Mouse (Mus musculus): Measurements from ENCODE around the gene Mmachc. TPM values are rescaled to one million over a fixed set of nuclear protein-coding genes. Genes with fewer than 3 reads are reported as not detected.
A peak's percentile ranks its signal among the peaks of the same experiment; 100 is the strongest.

Gene Mmachc
- polyA plus RNA-seq, 1 experiment from 2014 or later, result 15.2 TPM

DNA sequence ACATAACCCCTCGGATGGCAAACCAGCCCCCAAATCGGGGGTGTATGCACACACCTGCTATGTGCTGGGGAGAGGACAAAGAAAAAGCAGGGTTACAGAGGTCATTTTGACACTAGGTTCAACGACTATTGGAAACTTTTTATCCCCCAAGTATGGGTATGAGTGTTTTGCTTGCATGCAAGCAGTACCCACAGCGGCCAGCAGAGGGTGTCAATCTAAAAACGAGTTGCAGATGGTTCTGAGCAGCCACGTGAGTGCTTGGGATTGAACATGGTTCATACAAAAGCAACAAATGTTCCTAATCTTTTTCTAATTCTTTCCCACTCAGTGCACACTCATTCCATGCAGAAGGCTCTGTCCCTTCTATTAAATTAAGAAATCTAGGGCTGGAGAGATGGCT lies 4.4 kb downstream of the Mmachc start:
- H3K36me3 ChIP-seq (ENCODE audit: control insufficient read depth, insufficient read depth, low read length), result peaks cover 30% of the 10 kb centered on the region
- no peaks in the 10 kb centered on the region for H3K9me3 ChIP-seq (replicated peaks; ENCODE audit: control insufficient read depth, low read length)
- WGBS, result 41% methylated on average over 6 of the region's 6 CpGs
- no peak overlapping the region for H3K4me3 ChIP-seq (ENCODE audit: low read depth, low read length)
- H3K4me2 ChIP-seq (ENCODE audit: low read length), result no peak overlapping the region
- H3K9ac ChIP-seq (ENCODE audit: low read length), result no peak overlapping the region
- DNase-seq (ENCODE audit: low spot score), result peak; percentile 69
- peaks cover 5% of the 10 kb centered on the region for H3K4me1 ChIP-seq (ENCODE audit: control insufficient read depth, insufficient read depth, low read length)
- ATAC-seq, result no peak
- no peaks in the 10 kb centered on the region for H3K27me3 ChIP-seq (replicated peaks; ENCODE audit: control insufficient read depth, insufficient read depth, low read length)
- no peak overlapping the region for H3K27ac ChIP-seq (ENCODE audit: low read depth, low read length)

DNA sequence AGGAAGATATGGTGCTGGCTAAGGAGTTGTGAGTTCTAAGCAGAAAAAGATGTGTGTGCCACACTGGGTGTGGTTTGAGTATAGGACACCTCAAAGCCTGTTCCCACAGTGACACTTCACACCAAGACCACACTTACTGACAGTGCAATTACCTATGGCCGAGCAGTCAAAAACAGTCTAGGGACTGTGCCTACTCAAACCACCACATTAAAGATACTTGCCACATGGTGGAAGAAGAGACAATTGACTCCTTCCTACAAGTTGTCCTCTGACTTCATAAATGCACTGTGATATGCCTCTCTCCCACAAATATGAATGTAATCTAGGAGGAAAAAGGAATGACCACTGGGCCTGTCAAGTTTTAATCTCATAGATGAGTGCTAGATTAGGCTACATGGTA lies 7.2 kb downstream of the Mmachc start:
- Histone ChIP-seq H3K36me3 (ENCODE audit: control insufficient read depth, insufficient read depth, low read length) (peaks cover 42% of the 10 kb centered on the region), H3K9ac (ENCODE audit: low read length) (no peak overlapping the region), H3K27me3 (replicated peaks; ENCODE audit: control insufficient read depth, insufficient read depth, low read length) (no peaks in the 10 kb centered on the region), H3K4me3 (ENCODE audit: low read depth, low read length) (no peak overlapping the region), H3K9me3 (replicated peaks; ENCODE audit: control insufficient read depth, low read length) (no peaks in the 10 kb centered on the region), H3K27ac (ENCODE audit: low read depth, low read length) (0 out of 2 replicates have a peak overlapping the region, but pooled peaks have one; percentile 9), H3K4me1 (ENCODE audit: control insufficient read depth, insufficient read depth, low read length) (no peaks in the 10 kb centered on the region), H3K4me2 (ENCODE audit: low read length) (no peak overlapping the region)
- ATAC-seq, result no peak
- DNase-seq (ENCODE audit: low spot score), result no peak
- 91% methylated on average over 1 of the region's 1 CpGs for WGBS

- 83% methylated on average over 2 of the region's 2 CpGs for WGBS
- no peak overlapping the region for H3K4me2 ChIP-seq (ENCODE audit: low read length)
- ATAC-seq (no peak), DNase-seq (ENCODE audit: low spot score) (no peak)
- H3K9me3 ChIP-seq (replicated peaks; ENCODE audit: control insufficient read depth, low read length), result no peaks in the 10 kb centered on the region
- no peak overlapping the region for H3K4me3 ChIP-seq (ENCODE audit: low read depth, low read length)
- no peak overlapping the region for H3K27ac ChIP-seq (ENCODE audit: low read depth, low read length)
- peaks cover 62% of the 10 kb centered on the region for H3K36me3 ChIP-seq (ENCODE audit: control insufficient read depth, insufficient read depth, low read length)
- no peaks in the 10 kb centered on the region for H3K27me3 ChIP-seq (replicated peaks; ENCODE audit: control insufficient read depth, insufficient read depth, low read length)
- no peak overlapping the region for H3K9ac ChIP-seq (ENCODE audit: low read length)
- H3K4me1 ChIP-seq (ENCODE audit: control insufficient read depth, insufficient read depth, low read length), result no peaks in the 10 kb centered on the region
Observed at GRCm38 (mm10) chr4:116698693-116699342, 9.4 kb downstream of the Mmachc start.

DNA sequence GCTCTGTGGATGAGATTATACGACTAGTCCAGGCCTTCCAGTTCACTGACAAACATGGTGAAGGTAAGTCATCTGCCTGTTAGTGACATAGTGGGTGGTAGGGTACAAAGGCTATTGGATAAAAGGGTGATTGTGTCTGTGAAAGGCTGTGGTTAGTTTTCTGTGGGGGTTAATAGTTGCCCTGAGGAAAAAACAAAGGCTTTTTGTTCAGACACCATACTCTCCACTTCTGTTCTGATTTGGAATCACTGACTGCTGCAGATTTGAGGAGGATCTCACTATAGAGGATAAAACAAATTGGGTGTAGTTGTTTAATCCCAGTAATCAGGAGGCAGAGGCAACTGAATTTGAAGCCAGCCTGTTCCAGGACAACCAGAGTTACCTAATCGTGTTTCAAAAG lies 14.4 kb downstream of the Mmachc start:
- no peak for ATAC-seq
- H3K4me3 ChIP-seq (ENCODE audit: low read depth, low read length), result no peak overlapping the region
- H3K4me1 ChIP-seq (ENCODE audit: control insufficient read depth, insufficient read depth, low read length), result no peaks in the 10 kb centered on the region
- no peak overlapping the region for H3K9ac ChIP-seq (ENCODE audit: low read length)
- H3K36me3 ChIP-seq (ENCODE audit: control insufficient read depth, insufficient read depth, low read length), result peaks cover 56% of the 10 kb centered on the region
- no peaks in the 10 kb centered on the region for H3K9me3 ChIP-seq (replicated peaks; ENCODE audit: control insufficient read depth, low read length)
- 81% methylated on average over 2 of the region's 2 CpGs for WGBS
- H3K27me3 ChIP-seq (replicated peaks; ENCODE audit: control insufficient read depth, insufficient read depth, low read length), result no peaks in the 10 kb centered on the region
- H3K4me2 ChIP-seq (ENCODE audit: low read length), result no peak overlapping the region
- no peak for DNase-seq (ENCODE audit: low spot score)
- no peak overlapping the region for H3K27ac ChIP-seq (ENCODE audit: low read depth, low read length)

DNA sequence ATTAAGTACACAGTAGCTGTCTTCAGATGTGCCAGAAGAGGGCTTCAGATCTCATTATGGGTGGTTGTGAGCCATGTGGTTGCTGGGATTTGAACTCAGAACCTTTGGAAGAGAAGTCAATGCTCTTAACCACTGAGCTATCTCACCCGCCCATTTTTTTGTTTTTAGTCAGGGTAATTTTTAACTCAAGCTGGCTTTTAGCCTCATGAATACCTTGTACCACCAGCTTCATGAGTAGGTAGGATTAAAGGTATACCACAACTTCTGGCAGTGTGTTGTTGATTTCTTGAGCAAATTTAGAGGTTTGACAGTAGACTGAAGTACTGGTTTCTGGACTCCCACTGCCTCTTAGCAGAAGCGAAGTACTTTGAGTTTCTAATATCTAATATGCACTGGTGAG lies 16.1 kb downstream of the Mmachc start:
- 90% methylated on average over 2 of the region's 2 CpGs for WGBS

DNA sequence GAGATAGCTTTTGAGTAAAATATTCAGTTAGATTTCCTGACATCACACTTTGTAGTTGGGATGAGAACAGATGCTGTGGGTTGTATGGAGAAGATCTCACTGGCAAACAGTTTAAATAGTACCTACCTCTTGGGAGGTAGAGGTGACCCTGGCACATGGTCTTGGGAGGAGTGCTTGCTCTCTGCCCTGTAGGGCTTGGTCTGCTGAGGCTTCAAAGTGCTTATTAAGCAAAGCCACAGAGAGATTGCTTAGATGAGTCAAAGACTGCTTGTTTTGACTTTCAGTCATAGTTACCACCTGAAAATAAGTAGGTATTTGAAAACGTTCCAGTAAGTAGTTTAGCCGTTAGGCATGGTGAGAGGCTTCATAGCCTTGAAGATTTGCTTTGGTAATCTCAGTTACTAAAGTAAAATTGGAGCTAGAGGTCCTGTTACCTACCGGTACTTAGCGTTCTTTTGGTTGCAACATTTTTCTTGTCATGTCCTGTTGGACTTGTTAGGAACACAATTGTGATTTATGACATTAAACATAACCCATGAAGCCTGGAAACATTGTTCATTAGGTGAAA lies 18.8 kb downstream of the Mmachc start:
- ATAC-seq (no peak), DNase-seq (ENCODE audit: low spot score) (no peak)
- Histone ChIP-seq H3K36me3 (ENCODE audit: control insufficient read depth, insufficient read depth, low read length) (peaks cover 36% of the 10 kb centered on the region), H3K9ac (ENCODE audit: low read length) (no peak overlapping the region), H3K9me3 (replicated peaks; ENCODE audit: control insufficient read depth, low read length) (no peaks in the 10 kb centered on the region), H3K4me3 (ENCODE audit: low read depth, low read length) (no peak overlapping the region), H3K4me2 (ENCODE audit: low read length) (no peak overlapping the region), H3K27me3 (replicated peaks; ENCODE audit: control insufficient read depth, insufficient read depth, low read length) (no peaks in the 10 kb centered on the region), H3K4me1 (ENCODE audit: control insufficient read depth, insufficient read depth, low read length) (peaks cover 14% of the 10 kb centered on the region), H3K27ac (ENCODE audit: low read depth, low read length) (no peak overlapping the region)
- 94% methylated on average over 4 of the region's 4 CpGs for WGBS

More for the DNA sequence above, 16.1 kb downstream of the Mmachc start:
- Histone ChIP-seq H3K4me3 (ENCODE audit: low read depth, low read length) (no peak overlapping the region), H3K9ac (ENCODE audit: low read length) (no peak overlapping the region), H3K9me3 (replicated peaks; ENCODE audit: control insufficient read depth, low read length) (no peaks in the 10 kb centered on the region), H3K27me3 (replicated peaks; ENCODE audit: control insufficient read depth, insufficient read depth, low read length) (no peaks in the 10 kb centered on the region), H3K4me1 (ENCODE audit: control insufficient read depth, insufficient read depth, low read length) (peaks cover 2% of the 10 kb centered on the region; the same call in 1 of the 2 replicates), H3K27ac (ENCODE audit: low read depth, low read length) (no peak overlapping the region), H3K36me3 (ENCODE audit: control insufficient read depth, insufficient read depth, low read length) (peaks cover 54% of the 10 kb centered on the region), H3K4me2 (ENCODE audit: low read length) (no peak overlapping the region)
- ATAC-seq (no peak), DNase-seq (ENCODE audit: low spot score) (no peak)

DNA sequence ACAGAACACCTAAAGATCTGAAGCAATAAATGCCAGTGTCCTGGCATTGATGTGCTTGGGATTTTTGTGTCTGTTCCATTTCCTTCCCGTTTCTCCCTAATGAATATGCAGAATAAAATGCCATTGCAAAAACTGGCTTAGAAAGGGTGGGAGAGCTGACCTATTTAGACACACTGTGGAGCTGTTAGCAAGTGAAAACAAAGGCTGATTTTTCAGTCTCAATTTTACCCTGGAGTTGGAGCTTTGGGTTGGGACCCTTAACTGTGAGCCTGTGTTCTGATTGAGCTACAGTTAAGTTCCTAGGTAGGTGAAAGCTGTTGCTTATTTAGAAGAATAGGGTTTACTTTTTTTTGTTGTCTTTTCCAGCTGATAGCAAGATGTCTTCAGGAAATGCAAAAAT lies 21.2 kb downstream of the Mmachc start:
- Histone ChIP-seq H3K4me3 (ENCODE audit: low read depth, low read length) (peak overlapping the region; percentile 49), H3K9ac (ENCODE audit: low read length) (peak overlapping the region; percentile 59; the same call in 1 of the 2 replicates), H3K27ac (ENCODE audit: low read depth, low read length) (no peak overlapping the region), H3K27me3 (replicated peaks; ENCODE audit: control insufficient read depth, insufficient read depth, low read length) (no peaks in the 10 kb centered on the region), H3K9me3 (replicated peaks; ENCODE audit: control insufficient read depth, low read length) (no peaks in the 10 kb centered on the region), H3K4me1 (ENCODE audit: control insufficient read depth, insufficient read depth, low read length) (peaks cover 14% of the 10 kb centered on the region), H3K4me2 (ENCODE audit: low read length) (peak overlapping the region; percentile 67), H3K36me3 (ENCODE audit: control insufficient read depth, insufficient read depth, low read length) (peaks cover 14% of the 10 kb centered on the region)
- ATAC-seq, result no peak
- 16% methylated on average over 1 of the region's 1 CpGs for WGBS
- no peak for DNase-seq (ENCODE audit: low spot score)

GRCm38 (mm10) chr4:116685402-116686061 lies 22.7 kb downstream of the Mmachc start, which contains the start of gene Prdx1:
Gene Prdx1 (plus strand): TSS chr4:116685544.
- WGBS, result under 1% methylated on average over 56 of the region's 56 CpGs
- Histone ChIP-seq H3K9ac (ENCODE audit: low read length) (peak within 1 kb of the TSS; percentile 59), H3K4me1 (ENCODE audit: control insufficient read depth, insufficient read depth, low read length) (peaks cover 14% of the 10 kb centered on the region), H3K27ac (ENCODE audit: low read depth, low read length) (peak within 1 kb of the TSS; percentile 77), H3K4me2 (ENCODE audit: low read length) (peak within 1 kb of the TSS; percentile 67), H3K9me3 (replicated peaks; ENCODE audit: control insufficient read depth, low read length) (no peaks in the 10 kb centered on the region), H3K27me3 (replicated peaks; ENCODE audit: control insufficient read depth, insufficient read depth, low read length) (no peaks in the 10 kb centered on the region), H3K36me3 (ENCODE audit: control insufficient read depth, insufficient read depth, low read length) (peaks cover 13% of the 10 kb centered on the region; the same call in 1 of the 2 replicates), H3K4me3 (ENCODE audit: low read depth, low read length) (peak within 1 kb of the TSS; percentile 49)
- DNase-seq (ENCODE audit: low spot score) (peak; percentile 93), ATAC-seq (peak; percentile 97)

DNA sequence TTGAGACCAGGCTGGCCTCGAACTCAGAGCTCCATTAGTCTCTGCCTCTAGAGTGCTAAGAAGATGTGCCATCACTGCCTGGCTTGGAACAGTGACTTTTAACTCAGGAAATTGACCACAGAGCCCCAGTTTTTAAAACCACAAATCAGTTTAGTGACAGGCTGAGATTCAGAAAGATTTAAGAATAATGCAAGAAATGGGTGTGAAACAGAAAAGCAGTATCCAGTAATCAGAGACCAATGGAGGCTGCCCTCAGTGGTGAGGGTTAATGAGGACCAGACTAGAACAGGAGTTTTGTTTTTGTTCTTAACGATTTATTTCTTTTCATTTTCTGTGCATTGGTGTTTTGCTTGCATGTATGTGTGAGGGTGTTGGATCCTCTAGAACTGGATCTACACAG lies 23.5 kb downstream of the Mmachc start:
- Histone ChIP-seq H3K9ac (ENCODE audit: low read length) (peak overlapping the region; percentile 59; the same call in 1 of the 2 replicates), H3K36me3 (ENCODE audit: control insufficient read depth, insufficient read depth, low read length) (peaks cover 11% of the 10 kb centered on the region; the same call in 1 of the 2 replicates), H3K4me1 (ENCODE audit: control insufficient read depth, insufficient read depth, low read length) (peaks cover 14% of the 10 kb centered on the region), H3K4me3 (ENCODE audit: low read depth, low read length) (no peak overlapping the region), H3K27me3 (replicated peaks; ENCODE audit: control insufficient read depth, insufficient read depth, low read length) (no peaks in the 10 kb centered on the region), H3K4me2 (ENCODE audit: low read length) (peak overlapping the region; percentile 67; the same call in 1 of the 2 replicates), H3K9me3 (replicated peaks; ENCODE audit: control insufficient read depth, low read length) (no peaks in the 10 kb centered on the region), H3K27ac (ENCODE audit: low read depth, low read length) (no peak overlapping the region)
- ATAC-seq (no peak), DNase-seq (ENCODE audit: low spot score) (no peak)
- 78% methylated on average over 2 of the region's 2 CpGs for whole genome bisulfite sequencing
